Mouse (Mus musculus): ENCODE data around the gene Ptpra. TPM values are rescaled to one million over a fixed set of nuclear protein-coding genes. Genes with fewer than 3 reads are reported as not detected.

Ptpra gene
- polyA plus RNA-seq, 1 experiment from 2014 or later, result 70.5 TPM

- Histone ChIP-seq H3K9ac (ENCODE audit: low read length) (no peak overlapping the region), H3K4me2 (ENCODE audit: low read depth, low read length) (no peak overlapping the region), H3K9me3 (replicated peaks; ENCODE audit: control insufficient read depth, low read length) (no peaks in the 10 kb centered on the region), H3K36me3 (ENCODE audit: control insufficient read depth, insufficient read depth) (no peaks in the 10 kb centered on the region), H3K27ac (ENCODE audit: low read length) (no peak overlapping the region), H3K4me1 (ENCODE audit: control insufficient read depth, insufficient read depth, low read length) (peaks cover 29% of the 10 kb centered on the region), H3K27me3 (ENCODE audit: control insufficient read depth, insufficient read depth, low read length) (no peaks in the 10 kb centered on the region), H3K4me3 (ENCODE audit: low read length) (no peak overlapping the region)
- WGBS, result 63% methylated on average over 2 of the region's 2 CpGs
- ATAC-seq (replicated peaks; ENCODE audit: extremely low read depth, insufficient read depth, low FRiP score), result no peak
Observed at GRCm38 (mm10) chr2:130452266-130452665, 2.2 kb downstream of the Ptpra start.

GRCm38 (mm10) chr2:130453421-130453820 is 3.3 kb downstream of the Ptpra start:
- Histone ChIP-seq H3K27me3 (ENCODE audit: control insufficient read depth, insufficient read depth, low read length) (no peaks in the 10 kb centered on the region), H3K4me3 (ENCODE audit: low read length) (no peak overlapping the region), H3K4me2 (ENCODE audit: low read depth, low read length) (no peak overlapping the region), H3K4me1 (ENCODE audit: control insufficient read depth, insufficient read depth, low read length) (peaks cover 29% of the 10 kb centered on the region), H3K27ac (ENCODE audit: low read length) (no peak overlapping the region), H3K36me3 (ENCODE audit: control insufficient read depth, insufficient read depth) (no peaks in the 10 kb centered on the region), H3K9me3 (replicated peaks; ENCODE audit: control insufficient read depth, low read length) (no peaks in the 10 kb centered on the region), H3K9ac (ENCODE audit: low read length) (no peak overlapping the region)
- WGBS, result 68% methylated on average over 6 of the region's 6 CpGs
- ATAC-seq (replicated peaks; ENCODE audit: extremely low read depth, insufficient read depth, low FRiP score), result no peak

GRCm38 (mm10) chr2:130454748-130455370 is 4.8 kb downstream of the Ptpra start:
- H3K36me3 ChIP-seq (ENCODE audit: control insufficient read depth, insufficient read depth), result no peaks in the 10 kb centered on the region
- no peak overlapping the region for H3K27ac ChIP-seq (ENCODE audit: low read length)
- H3K9me3 ChIP-seq (replicated peaks; ENCODE audit: control insufficient read depth, low read length), result no peaks in the 10 kb centered on the region
- ATAC-seq (replicated peaks; ENCODE audit: extremely low read depth, insufficient read depth, low FRiP score), result no peak
- no peak overlapping the region for H3K9ac ChIP-seq (ENCODE audit: low read length)
- H3K4me3 ChIP-seq (ENCODE audit: low read length), result no peak overlapping the region
- H3K27me3 ChIP-seq (ENCODE audit: control insufficient read depth, insufficient read depth, low read length), result no peaks in the 10 kb centered on the region
- WGBS, result 60% methylated on average over 6 of the region's 6 CpGs
- peaks cover 30% of the 10 kb centered on the region for H3K4me1 ChIP-seq (ENCODE audit: control insufficient read depth, insufficient read depth, low read length)
- H3K4me2 ChIP-seq (ENCODE audit: low read depth, low read length), result no peak overlapping the region

- WGBS, result 80% methylated on average over 3 of the region's 3 CpGs
- peaks cover 15% of the 10 kb centered on the region; the same call in 1 of the 2 replicates for H3K4me1 ChIP-seq (ENCODE audit: control insufficient read depth, insufficient read depth, low read length)
Observed at GRCm38 (mm10) chr2:130457871-130458270, 7.8 kb downstream of the Ptpra start.

GRCm38 (mm10) chr2:130459576-130459975 is 9.5 kb downstream of the Ptpra start:
- ATAC-seq (replicated peaks; ENCODE audit: extremely low read depth, insufficient read depth, low FRiP score), result no peak
- Histone ChIP-seq H3K27me3 (ENCODE audit: control insufficient read depth, insufficient read depth, low read length) (no peaks in the 10 kb centered on the region), H3K4me3 (ENCODE audit: low read length) (no peak overlapping the region), H3K27ac (ENCODE audit: low read length) (no peak overlapping the region), H3K4me2 (ENCODE audit: low read depth, low read length) (no peak overlapping the region), H3K4me1 (ENCODE audit: control insufficient read depth, insufficient read depth, low read length) (peaks cover 16% of the 10 kb centered on the region; the same call in 1 of the 2 replicates), H3K36me3 (ENCODE audit: control insufficient read depth, insufficient read depth) (peaks cover 3% of the 10 kb centered on the region; the same call in 1 of the 2 replicates), H3K9ac (ENCODE audit: low read length) (no peak overlapping the region), H3K9me3 (replicated peaks; ENCODE audit: control insufficient read depth, low read length) (no peaks in the 10 kb centered on the region; the same call in 1 of the 2 replicates)
- 56% methylated on average over 3 of the region's 3 CpGs for WGBS

More at GRCm38 (mm10) chr2:130457871-130458270, 7.8 kb downstream of the Ptpra start:
- Histone ChIP-seq H3K27me3 (ENCODE audit: control insufficient read depth, insufficient read depth, low read length) (no peaks in the 10 kb centered on the region), H3K27ac (ENCODE audit: low read length) (no peak overlapping the region), H3K4me2 (ENCODE audit: low read depth, low read length) (no peak overlapping the region), H3K4me3 (ENCODE audit: low read length) (no peak overlapping the region), H3K36me3 (ENCODE audit: control insufficient read depth, insufficient read depth) (no peaks in the 10 kb centered on the region), H3K9me3 (replicated peaks; ENCODE audit: control insufficient read depth, low read length) (no peaks in the 10 kb centered on the region; the same call in 1 of the 2 replicates), H3K9ac (ENCODE audit: low read length) (no peak overlapping the region)
- no peak for ATAC-seq (replicated peaks; ENCODE audit: extremely low read depth, insufficient read depth, low FRiP score)

GRCm38 (mm10) chr2:130461287-130462071 is 11.4 kb downstream of the Ptpra start:
- 72% methylated on average over 15 of the region's 15 CpGs for WGBS

GRCm38 (mm10) chr2:130466438-130466837 is 16.4 kb downstream of the Ptpra start:
- ATAC-seq (replicated peaks; ENCODE audit: extremely low read depth, insufficient read depth, low FRiP score), result no peak
- 68% methylated on average over 1 of the region's 1 CpGs for WGBS
- Histone ChIP-seq H3K27me3 (ENCODE audit: control insufficient read depth, insufficient read depth, low read length) (no peaks in the 10 kb centered on the region), H3K4me2 (ENCODE audit: low read depth, low read length) (no peak overlapping the region), H3K4me3 (ENCODE audit: low read length) (no peak overlapping the region), H3K9ac (ENCODE audit: low read length) (no peak overlapping the region), H3K36me3 (ENCODE audit: control insufficient read depth, insufficient read depth) (peaks cover 3% of the 10 kb centered on the region; the same call in 1 of the 2 replicates), H3K9me3 (replicated peaks; ENCODE audit: control insufficient read depth, low read length) (no peaks in the 10 kb centered on the region; the same call in 1 of the 2 replicates), H3K27ac (ENCODE audit: low read length) (no peak overlapping the region), H3K4me1 (ENCODE audit: control insufficient read depth, insufficient read depth, low read length) (peaks cover 12% of the 10 kb centered on the region)

More at GRCm38 (mm10) chr2:130461287-130462071, 11.4 kb downstream of the Ptpra start:
- no peak for ATAC-seq (replicated peaks; ENCODE audit: extremely low read depth, insufficient read depth, low FRiP score)
- Histone ChIP-seq H3K4me2 (ENCODE audit: low read depth, low read length) (no peak overlapping the region), H3K4me1 (ENCODE audit: control insufficient read depth, insufficient read depth, low read length) (peaks cover 12% of the 10 kb centered on the region; the same call in 1 of the 2 replicates), H3K9ac (ENCODE audit: low read length) (no peak overlapping the region), H3K9me3 (replicated peaks; ENCODE audit: control insufficient read depth, low read length) (no peaks in the 10 kb centered on the region; the same call in 1 of the 2 replicates), H3K27me3 (ENCODE audit: control insufficient read depth, insufficient read depth, low read length) (no peaks in the 10 kb centered on the region), H3K4me3 (ENCODE audit: low read length) (no peak overlapping the region), H3K27ac (ENCODE audit: low read length) (no peak overlapping the region), H3K36me3 (ENCODE audit: control insufficient read depth, insufficient read depth) (peaks cover 3% of the 10 kb centered on the region; the same call in 1 of the 2 replicates)

- Histone ChIP-seq H3K9ac (ENCODE audit: low read length) (no peak overlapping the region), H3K36me3 (ENCODE audit: control insufficient read depth, insufficient read depth) (no peaks in the 10 kb centered on the region), H3K4me3 (ENCODE audit: low read length) (no peak overlapping the region), H3K9me3 (replicated peaks; ENCODE audit: control insufficient read depth, low read length) (no peaks in the 10 kb centered on the region), H3K4me2 (ENCODE audit: low read depth, low read length) (no peak overlapping the region), H3K27ac (ENCODE audit: low read length) (no peak overlapping the region), H3K4me1 (ENCODE audit: control insufficient read depth, insufficient read depth, low read length) (peaks cover 17% of the 10 kb centered on the region), H3K27me3 (ENCODE audit: control insufficient read depth, insufficient read depth, low read length) (no peaks in the 10 kb centered on the region)
- 79% methylated on average over 4 of the region's 4 CpGs for WGBS
- ATAC-seq (replicated peaks; ENCODE audit: extremely low read depth, insufficient read depth, low FRiP score), result no peak
Observed at GRCm38 (mm10) chr2:130469366-130469765, 19.3 kb downstream of the Ptpra start.

- Histone ChIP-seq H3K36me3 (ENCODE audit: control insufficient read depth, insufficient read depth) (no peaks in the 10 kb centered on the region), H3K9me3 (replicated peaks; ENCODE audit: control insufficient read depth, low read length) (no peaks in the 10 kb centered on the region), H3K27ac (ENCODE audit: low read length) (no peak overlapping the region), H3K4me1 (ENCODE audit: control insufficient read depth, insufficient read depth, low read length) (peaks cover 16% of the 10 kb centered on the region), H3K4me2 (ENCODE audit: low read depth, low read length) (no peak overlapping the region), H3K27me3 (ENCODE audit: control insufficient read depth, insufficient read depth, low read length) (no peaks in the 10 kb centered on the region), H3K9ac (ENCODE audit: low read length) (no peak overlapping the region), H3K4me3 (ENCODE audit: low read length) (no peak overlapping the region)
- 33% methylated on average over 2 of the region's 2 CpGs for WGBS
- ATAC-seq (replicated peaks; ENCODE audit: extremely low read depth, insufficient read depth, low FRiP score), result no peak
Observed at GRCm38 (mm10) chr2:130469935-130470334, 19.9 kb downstream of the Ptpra start.
